Comparison of ENCODE assay signal across 20 mouse cellular contexts in genomic region chr3:102610970-102611369, GRCm38 (mm10).
DNase-seq lines count a peak whose midpoint lies in the region; ATAC-seq lines count a peak whose summit lies in the region.
"Had no signal": no experiment of that assay in that cellular context is flagged by ENCODE, and none has a peak within 500 bp of the region (broad histone marks: within the 10 kb centered on the region; RNA-seq: fewer than 3 reads in every experiment).

No protein-coding gene starts in this region.

- H3K4me3 ChIP-seq in forebrain, embryonic 12.5 days (replicated peaks) = no peak overlapping the region
- no peak overlapping the region for H3K4me3 ChIP-seq in forebrain, embryonic 11.5 days (ENCODE audit: low read depth, low read length)
- no peak overlapping the region for H3K4me3 ChIP-seq in hindbrain, embryonic 16.5 days (ENCODE audit: low read length)
- no peak overlapping the region for H3K4me3 ChIP-seq in hindbrain, embryonic 12.5 days
- no peak overlapping the region for H3K4me3 ChIP-seq in midbrain, embryonic 15.5 days
- H3K4me3 ChIP-seq: embryonic facial prominence, embryonic 15.5 days; heart, embryonic 12.5 days; layer of hippocampus, adult 2 months; liver, embryonic 13.5 days; lung, embryonic 15.5 days had no signal

- 0 out of 2 replicates have a peak, but pooled peaks cover 3% of the 10 kb centered on the region for H3K27me3 ChIP-seq in forebrain, embryonic 12.5 days
- no peaks in the 10 kb centered on the region for H3K27me3 ChIP-seq in forebrain, embryonic 11.5 days (ENCODE audit: control insufficient read depth, insufficient read depth, low read length)
- no peaks in the 10 kb centered on the region for H3K27me3 ChIP-seq in hindbrain, embryonic 16.5 days (replicated peaks; ENCODE audit: control insufficient read depth, insufficient read depth, low read length)
- peaks cover 7% of the 10 kb centered on the region; the same call in 1 of the 2 replicates for H3K27me3 ChIP-seq in hindbrain, embryonic 12.5 days
- no peaks in the 10 kb centered on the region for H3K27me3 ChIP-seq in midbrain, embryonic 15.5 days (replicated peaks)
- H3K27me3 ChIP-seq: embryonic facial prominence, embryonic 15.5 days; liver, embryonic 13.5 days; lung, embryonic 15.5 days had no signal

- 0 out of 2 replicates have a peak overlapping the region, but pooled peaks have one; percentile 59 for H3K27ac ChIP-seq in forebrain, embryonic 12.5 days
- H3K27ac ChIP-seq in forebrain, embryonic 11.5 days (ENCODE audit: low read depth, low read length) = no peak overlapping the region
- H3K27ac ChIP-seq in hindbrain, embryonic 16.5 days (ENCODE audit: low read depth, low read length) = no peak overlapping the region
- no peak overlapping the region for H3K27ac ChIP-seq in hindbrain, embryonic 12.5 days
- H3K27ac ChIP-seq in midbrain, embryonic 15.5 days = no peak overlapping the region
- H3K27ac ChIP-seq: embryonic facial prominence, embryonic 15.5 days; layer of hippocampus, adult 2 months; liver, embryonic 13.5 days; lung, embryonic 15.5 days; macrophage had no signal

- no peaks in the 10 kb centered on the region for H3K36me3 ChIP-seq in forebrain, embryonic 12.5 days (replicated peaks)
- no peaks in the 10 kb centered on the region for H3K36me3 ChIP-seq in forebrain, embryonic 11.5 days (ENCODE audit: control insufficient read depth, insufficient read depth, low read length)
- H3K36me3 ChIP-seq in hindbrain, embryonic 16.5 days (ENCODE audit: control insufficient read depth, insufficient read depth, low read length) = no peaks in the 10 kb centered on the region
- no peaks in the 10 kb centered on the region for H3K36me3 ChIP-seq in hindbrain, embryonic 12.5 days
- no peaks in the 10 kb centered on the region for H3K36me3 ChIP-seq in midbrain, embryonic 15.5 days (replicated peaks)
- H3K36me3 ChIP-seq: embryonic facial prominence, embryonic 15.5 days; heart, embryonic 12.5 days; liver, embryonic 13.5 days; lung, embryonic 15.5 days had no signal

- H3K9ac ChIP-seq in forebrain, embryonic 12.5 days = no peak overlapping the region
- no peak overlapping the region for H3K9ac ChIP-seq in forebrain, embryonic 11.5 days (ENCODE audit: low read length)
- H3K9ac ChIP-seq in hindbrain, embryonic 16.5 days (ENCODE audit: low read depth, low read length) = no peak overlapping the region
- no peak overlapping the region for H3K9ac ChIP-seq in hindbrain, embryonic 12.5 days
- no peak overlapping the region for H3K9ac ChIP-seq in midbrain, embryonic 15.5 days
- H3K9ac ChIP-seq: embryonic facial prominence, embryonic 15.5 days; heart, embryonic 12.5 days; liver, embryonic 13.5 days; lung, embryonic 15.5 days had no signal

- H3K4me1 ChIP-seq in forebrain, embryonic 12.5 days = peaks cover 14% of the 10 kb centered on the region
- H3K4me1 ChIP-seq in forebrain, embryonic 11.5 days (replicated peaks; ENCODE audit: control insufficient read depth, insufficient read depth, low read length) = peaks cover 3% of the 10 kb centered on the region; the same call in 1 of the 2 replicates
- peaks cover 9% of the 10 kb centered on the region for H3K4me1 ChIP-seq in hindbrain, embryonic 16.5 days (ENCODE audit: control insufficient read depth, insufficient read depth, low read depth, low read length)
- H3K4me1 ChIP-seq in hindbrain, embryonic 12.5 days = peaks cover 6% of the 10 kb centered on the region; the same call in 1 of the 2 replicates
- peaks cover 13% of the 10 kb centered on the region for H3K4me1 ChIP-seq in midbrain, embryonic 15.5 days
- H3K4me1 ChIP-seq: heart, embryonic 12.5 days; liver, embryonic 13.5 days had no signal

- WGBS in forebrain, embryonic 12.5 days = 31% methylated on average over 5 of the region's 5 CpGs
- 28% methylated on average over 5 of the region's 5 CpGs for WGBS in forebrain, embryonic 11.5 days
- 24% methylated on average over 5 of the region's 5 CpGs for WGBS in hindbrain, embryonic 16.5 days
- 42% methylated on average over 5 of the region's 5 CpGs for WGBS in hindbrain, embryonic 12.5 days
- WGBS in midbrain, embryonic 15.5 days = 21% methylated on average over 5 of the region's 5 CpGs

- ATAC-seq in forebrain, embryonic 12.5 days (ENCODE audit: low FRiP score) = no peak
- ATAC-seq in forebrain, embryonic 11.5 days (replicated peaks; ENCODE audit: low FRiP score) = no peak
- peak; percentile 48 for ATAC-seq in hindbrain, embryonic 16.5 days
- no peak for ATAC-seq in hindbrain, embryonic 12.5 days (ENCODE audit: low FRiP score)
- peak; percentile 28 for ATAC-seq in midbrain, embryonic 15.5 days (replicated peaks)
- ATAC-seq: activated CD4-positive, CD25-positive, alpha-beta regulatory T cell, adult 4 months had no signal

- peak overlapping the region; percentile 21 for H3K4me2 ChIP-seq in forebrain, embryonic 12.5 days
- no peak overlapping the region for H3K4me2 ChIP-seq in forebrain, embryonic 11.5 days (ENCODE audit: low read depth, low read length, severe bottlenecking)
- H3K4me2 ChIP-seq in hindbrain, embryonic 16.5 days (ENCODE audit: low read length) = no peak overlapping the region
- no peak overlapping the region for H3K4me2 ChIP-seq in hindbrain, embryonic 12.5 days (replicated peaks)
- H3K4me2 ChIP-seq in midbrain, embryonic 15.5 days = no peak overlapping the region
- H3K4me2 ChIP-seq: embryonic facial prominence, embryonic 15.5 days; heart, embryonic 12.5 days; liver, embryonic 13.5 days; lung, embryonic 15.5 days had no signal

- DNase-seq in forebrain, embryonic 11.5 days (ENCODE audit: low spot score) = no peak
- peak; percentile 38 for DNase-seq in Muller cell, postnatal 12 days (ENCODE audit: inconsistent ontology term)
- DNase-seq in right cerebral cortex, postnatal 36 days (ENCODE audit: low spot score in 2 of 2) = no peak
- DNase-seq in layer of hippocampus, postnatal 25 days (ENCODE audit: extremely low spot score in 1 of 2, low spot score in 1 of 2) = no peak
- DNase-seq: adrenal gland, postnatal 36 days; cerebellum, adult 18-20 months; kidney, adult 8-10 months; kidney, postnatal 14 days; liver, embryonic 13.5 days; thymus, postnatal 4 days had no signal

- no peaks in the 10 kb centered on the region for H3K9me3 ChIP-seq in forebrain, embryonic 12.5 days
- no peaks in the 10 kb centered on the region for H3K9me3 ChIP-seq in forebrain, embryonic 11.5 days (ENCODE audit: control insufficient read depth, low read length)
- H3K9me3 ChIP-seq in hindbrain, embryonic 16.5 days (ENCODE audit: control insufficient read depth, low read length) = no peaks in the 10 kb centered on the region
- H3K9me3 ChIP-seq in hindbrain, embryonic 12.5 days (replicated peaks) = no peaks in the 10 kb centered on the region
- no peaks in the 10 kb centered on the region for H3K9me3 ChIP-seq in midbrain, embryonic 15.5 days
- H3K9me3 ChIP-seq: embryonic facial prominence, embryonic 15.5 days; heart, embryonic 12.5 days; liver, embryonic 13.5 days; lung, embryonic 15.5 days had no signal

Comparison
In these comparisons a context has a peak if more than half of its experiments do, and no peak if none do; other contexts are left out.
1. ATAC-seq: peak in hindbrain, embryonic 16.5 days (single experiment) and midbrain, embryonic 15.5 days (single experiment); none in forebrain, embryonic 12.5 days (single experiment), forebrain, embryonic 11.5 days (single experiment) and hindbrain, embryonic 12.5 days (single experiment).